In genomic region chr3:129588753-129589152, GRCm38 (mm10) we compare ENCODE assay signal across 16 mouse cellular contexts. TPM values are rescaled to one million over a fixed set of nuclear protein-coding genes. Genes with fewer than 3 reads are reported as not detected.
A peak's percentile ranks its signal among the peaks of the same experiment; 100 is the strongest.
DNase-seq lines count a peak whose midpoint lies in the region; ATAC-seq and TF ChIP-seq lines count a peak whose summit lies in the region.
"Had no signal": no experiment of that assay in that cellular context is flagged by ENCODE, and none has a peak within 500 bp of the region (broad histone marks: within the 10 kb centered on the region; RNA-seq: fewer than 3 reads in every experiment).

No protein-coding gene starts in this region.

- peak; percentile 18 for DNase-seq in urinary bladder, postnatal 14 days (ENCODE audit: low spot score)
- DNase-seq in urinary bladder, postnatal 10 days (ENCODE audit: low spot score) = no peak
- DNase-seq in NIH3T3 (ENCODE audit: low read depth) = peak; percentile 65
- peak; percentile 45 for DNase-seq in induced T-regulatory cell, adult 2 months (ENCODE audit: low read depth)
- peak; percentile 43 for DNase-seq in stomach, postnatal 0 days (ENCODE audit: low spot score)
- DNase-seq in heart, postnatal 36 days = no peak
- no peak for DNase-seq in yolk sac, embryonic 10.5 days (ENCODE audit: low spot score)
- DNase-seq: heart, adult 2 months; kidney, adult 9 months; layer of hippocampus, postnatal 36 days had no signal

- H3K4me3 ChIP-seq in stomach, postnatal 0 days (ENCODE audit: low read depth, low read length) = no peak overlapping the region
- H3K4me3 ChIP-seq: forebrain, embryonic 12.5 days; heart, adult 2 months; hindbrain, embryonic 13.5 days; limb, embryonic 10.5 days; liver, embryonic 12.5 days; lung, embryonic 15.5 days; neural tube, embryonic 13.5 days had no signal

- no peaks in the 10 kb centered on the region for H3K4me1 ChIP-seq in stomach, postnatal 0 days (replicated peaks; ENCODE audit: control insufficient read depth, insufficient read depth)
- H3K4me1 ChIP-seq: limb, embryonic 10.5 days; lung, embryonic 15.5 days; neural tube, embryonic 13.5 days had no signal

- no peak overlapping the region for H3K9ac ChIP-seq in stomach, postnatal 0 days (ENCODE audit: low read length)
- H3K9ac ChIP-seq: forebrain, embryonic 12.5 days; hindbrain, embryonic 13.5 days; liver, embryonic 12.5 days; lung, embryonic 15.5 days; neural tube, embryonic 13.5 days had no signal

- H3K27ac ChIP-seq in stomach, postnatal 0 days (replicated peaks) = peak overlapping the region; percentile 53; the same call in 1 of the 2 replicates
- H3K27ac ChIP-seq: forebrain, embryonic 12.5 days; heart, adult 2 months; hindbrain, embryonic 13.5 days; limb, embryonic 10.5 days; liver, embryonic 12.5 days; lung, embryonic 15.5 days; neural tube, embryonic 13.5 days had no signal

- no peaks in the 10 kb centered on the region for H3K27me3 ChIP-seq in stomach, postnatal 0 days (ENCODE audit: control insufficient read depth, insufficient read depth, low read length)
- H3K27me3 ChIP-seq: forebrain, embryonic 12.5 days; hindbrain, embryonic 13.5 days; liver, embryonic 12.5 days; lung, embryonic 15.5 days; neural tube, embryonic 13.5 days had no signal

- H3K4me2 ChIP-seq in stomach, postnatal 0 days (replicated peaks; ENCODE audit: low read depth) = no peak overlapping the region
- H3K4me2 ChIP-seq: forebrain, embryonic 12.5 days; hindbrain, embryonic 13.5 days; liver, embryonic 12.5 days; lung, embryonic 15.5 days; neural tube, embryonic 13.5 days had no signal

- 36% methylated on average over 3 of the region's 3 CpGs for WGBS in stomach, postnatal 0 days

- TF ChIP-seq EP300 in stomach, postnatal 0 days (optimal IDR thresholded peaks at IDR 0.05) = no peak

- intact Hi-C loops in heart, postnatal 36 days (cut with DNase I) = no loop called here

- H3K36me3 ChIP-seq in stomach, postnatal 0 days (ENCODE audit: control insufficient read depth, insufficient read depth, low read length) = no peaks in the 10 kb centered on the region
- H3K36me3 ChIP-seq: forebrain, embryonic 12.5 days; hindbrain, embryonic 13.5 days; lung, embryonic 15.5 days; neural tube, embryonic 13.5 days had no signal

- TF ChIP-seq CTCF in stomach, postnatal 0 days (IDR thresholded peaks at IDR 0.05; ENCODE audit: low read depth) = no peak

- H3K9me3 ChIP-seq in stomach, postnatal 0 days (ENCODE audit: control insufficient read depth, low read length) = no peaks in the 10 kb centered on the region
- H3K9me3 ChIP-seq: forebrain, embryonic 12.5 days; hindbrain, embryonic 13.5 days; limb, embryonic 10.5 days; liver, embryonic 12.5 days; lung, embryonic 15.5 days; neural tube, embryonic 13.5 days had no signal

- ATAC-seq in stomach, postnatal 0 days (ENCODE audit: low FRiP score, low TSS enrichment) = peak; percentile 89
- ATAC-seq: liver, embryonic 12.5 days had no signal

RNA-seq across cellular contexts. Expression of gene Elovl6, which starts 56.6 kb away (rescaled TPM):
- polyA plus RNA-seq in stomach, postnatal 0 days (2015; fragmentation: Nextera tagmentation; extraction: Ambion mirVana) = 32.9 and 34.2 TPM in 2 replicates
- total RNA-seq in heart, postnatal 36 days (2021) = 1 to 10 TPM in 1 of 2 experiments, under 1 TPM in 1; 0.65 to 3.6 TPM

Comparison
In these comparisons a context has a peak if more than half of its experiments do, and no peak if none do; other contexts are left out.
1. DNase-seq: peak in urinary bladder, postnatal 14 days (single experiment), NIH3T3 (single experiment), induced T-regulatory cell, adult 2 months (single experiment) and stomach, postnatal 0 days (single experiment); none in urinary bladder, postnatal 10 days (single experiment), heart, postnatal 36 days (0 of 2) and yolk sac, embryonic 10.5 days (single experiment).